Mouse (Mus musculus): ENCODE results near the gene Exoc3l. TPM values are rescaled to one million over a fixed set of nuclear protein-coding genes. Genes with fewer than 3 reads are reported as not detected.

Exoc3l gene
- total RNA-seq, 2 experiments from 2014 or later: 0.38 to 15.0 TPM

- ATAC-seq (replicated peaks; ENCODE audit: low FRiP score, poor library complexity, severe bottlenecking): peak; percentile 83
Observed at GRCm38 (mm10) chr8:105254152-105254965, 41.5 kb downstream of the Exoc3l start.

DNA sequence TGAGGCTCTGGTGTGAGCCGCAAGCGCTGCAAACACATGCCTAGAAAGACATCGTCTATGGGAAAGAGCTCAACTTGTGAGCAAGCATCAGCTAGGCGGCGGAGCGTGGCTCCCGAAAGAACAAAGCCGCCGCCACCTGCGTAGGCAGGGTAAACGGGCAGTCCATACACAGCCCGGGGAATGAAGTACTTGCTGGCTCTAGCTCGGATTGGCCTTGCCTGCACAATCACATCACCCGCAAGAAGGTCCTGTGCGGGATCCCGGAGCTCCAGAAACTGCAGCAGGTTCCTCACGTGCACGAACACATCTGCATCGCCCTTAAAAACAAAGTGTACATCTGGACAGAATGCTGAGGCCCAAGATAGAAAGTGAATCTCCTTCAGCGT lies 42.1 kb downstream of the Exoc3l start:
- ATAC-seq (replicated peaks; ENCODE audit: low FRiP score, poor library complexity, severe bottlenecking): no peak

- no peak for ATAC-seq (replicated peaks; ENCODE audit: low FRiP score, poor library complexity, severe bottlenecking)
Observed at GRCm38 (mm10) chr8:105252680-105253537, 43.0 kb downstream of the Exoc3l start.

DNA sequence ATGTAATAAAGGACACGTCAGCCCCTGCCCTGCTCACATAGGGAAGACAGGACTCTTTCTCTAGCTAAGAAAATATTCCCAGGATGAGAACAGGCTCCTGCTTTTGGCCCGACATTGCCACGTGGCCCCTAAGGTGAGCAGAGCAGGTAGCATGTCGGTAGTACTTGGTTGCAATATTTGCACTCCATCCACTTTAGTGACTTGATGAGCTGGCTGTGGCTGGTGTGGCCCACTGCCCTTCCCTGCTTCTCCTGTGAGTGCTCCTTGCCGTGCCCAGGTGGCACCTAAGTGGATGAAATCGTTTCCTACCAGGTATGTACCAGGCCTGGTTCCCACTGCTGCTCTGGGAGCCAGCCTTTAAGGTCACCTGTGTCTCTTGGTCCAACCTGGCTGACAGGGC lies 43.9 kb downstream of the Exoc3l start:
- ATAC-seq (replicated peaks; ENCODE audit: low FRiP score, poor library complexity, severe bottlenecking): no peak

DNA sequence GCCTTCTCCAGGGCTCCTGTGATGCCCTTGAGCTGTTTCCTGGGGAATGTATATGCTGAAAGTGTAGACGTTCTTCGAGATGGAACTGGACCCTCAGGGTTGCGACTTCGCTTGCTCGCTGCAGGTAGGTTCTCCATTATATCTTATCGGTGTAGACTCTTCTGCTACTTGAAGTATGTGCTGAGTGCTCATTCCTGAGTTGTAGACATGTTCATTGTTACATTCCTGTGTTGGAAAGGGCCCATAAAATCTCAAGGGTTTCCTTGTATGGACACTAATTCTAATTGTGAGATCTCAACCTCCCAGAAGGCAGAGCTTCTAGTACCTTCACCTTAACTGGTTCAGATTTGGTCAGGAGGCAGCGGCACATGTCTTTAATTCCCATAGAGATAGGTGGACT lies 54.9 kb downstream of the Exoc3l start:
- no peak for ATAC-seq (replicated peaks; ENCODE audit: low FRiP score, poor library complexity, severe bottlenecking)

Other genes starting within 250 kb of the Exoc3l start
- not detected in 2 replicates for gene Ces3a, start 247.5 kb downstream of the Exoc3l start, total RNA-seq (2015; ENCODE audit: low replicate concordance)
- not detected in 2 replicates for gene Ces3a, start 247.5 kb downstream of the Exoc3l start, total RNA-seq (2017; ENCODE audit: low replicate concordance)
- not detected in 2 replicates for gene Ces3b, start 212.3 kb downstream of the Exoc3l start, total RNA-seq (2015; ENCODE audit: low replicate concordance)
- gene Ces3b, start 212.3 kb downstream of the Exoc3l start, total RNA-seq (2017; ENCODE audit: low replicate concordance): not detected in 2 replicates
- gene Ces4a, start 164.3 kb downstream of the Exoc3l start, total RNA-seq (2015; ENCODE audit: low replicate concordance): not detected in 2 replicates
- gene Ces4a, start 164.3 kb downstream of the Exoc3l start, total RNA-seq (2017; ENCODE audit: low replicate concordance): not detected in 2 replicates
- 28.6 and 37.6 TPM in 2 replicates for gene Cbfb, start 125.4 kb downstream of the Exoc3l start, total RNA-seq (2015; ENCODE audit: low replicate concordance)
- 27.2 and 33.1 TPM in 2 replicates for gene Cbfb, start 125.4 kb downstream of the Exoc3l start, total RNA-seq (2017; ENCODE audit: low replicate concordance)
- 16.9 and 22.5 TPM in 2 replicates for gene D230025D16Rik, start 71.0 kb downstream of the Exoc3l start, total RNA-seq (2015; ENCODE audit: low replicate concordance)
- gene D230025D16Rik, start 71.0 kb downstream of the Exoc3l start, total RNA-seq (2017; ENCODE audit: low replicate concordance): 20.1 and 22.6 TPM in 2 replicates
- not detected in 2 replicates for gene B3gnt9, start 40.9 kb downstream of the Exoc3l start, total RNA-seq (2015; ENCODE audit: low replicate concordance)
- 0.09 TPM in 1 of 2 replicates, not detected in the other for gene B3gnt9, start 40.9 kb downstream of the Exoc3l start, total RNA-seq (2017; ENCODE audit: low replicate concordance)
- gene Tradd, start 31.5 kb downstream of the Exoc3l start, total RNA-seq (2015; ENCODE audit: low replicate concordance): 2.3 and 3.5 TPM in 2 replicates
- 3.6 and 5.9 TPM in 2 replicates for gene Tradd, start 31.5 kb downstream of the Exoc3l start, total RNA-seq (2017; ENCODE audit: low replicate concordance)
- gene Fbxl8, start 31.5 kb downstream of the Exoc3l start, total RNA-seq (2015; ENCODE audit: low replicate concordance): 1.3 and 3.5 TPM in 2 replicates
- gene Fbxl8, start 31.5 kb downstream of the Exoc3l start, total RNA-seq (2017; ENCODE audit: low replicate concordance): 0.28 and 0.94 TPM in 2 replicates
- not detected in 2 replicates for gene Hsf4, start 26.3 kb downstream of the Exoc3l start, total RNA-seq (2015; ENCODE audit: low replicate concordance)
- not detected in 2 replicates for gene Hsf4, start 26.3 kb downstream of the Exoc3l start, total RNA-seq (2017; ENCODE audit: low replicate concordance)
- not detected in 2 replicates for gene Nol3, start 20.0 kb downstream of the Exoc3l start, total RNA-seq (2015; ENCODE audit: low replicate concordance)
- not detected in 2 replicates for gene Nol3, start 20.0 kb downstream of the Exoc3l start, total RNA-seq (2017; ENCODE audit: low replicate concordance)
- gene 4931428F04Rik, start 6.2 kb downstream of the Exoc3l start, total RNA-seq (2015; ENCODE audit: low replicate concordance): 1.0 and 3.8 TPM in 2 replicates
- gene 4931428F04Rik, start 6.2 kb downstream of the Exoc3l start, total RNA-seq (2017; ENCODE audit: low replicate concordance): 0.70 and 1.2 TPM in 2 replicates
- 289 and 294 TPM in 2 replicates for gene E2f4, start 1.6 kb upstream of the Exoc3l start, total RNA-seq (2015; ENCODE audit: low replicate concordance)
- 120 and 129 TPM in 2 replicates for gene E2f4, start 1.6 kb upstream of the Exoc3l start, total RNA-seq (2017; ENCODE audit: low replicate concordance)
- gene Elmo3, start 9.5 kb upstream of the Exoc3l start, total RNA-seq (2015; ENCODE audit: low replicate concordance): 13.8 and 17.3 TPM in 2 replicates
- 22.1 and 30.7 TPM in 2 replicates for gene Elmo3, start 9.5 kb upstream of the Exoc3l start, total RNA-seq (2017; ENCODE audit: low replicate concordance)
- 13.4 and 35.9 TPM in 2 replicates for gene Lrrc29, start 30.2 kb upstream of the Exoc3l start, total RNA-seq (2015; ENCODE audit: low replicate concordance)
- gene Lrrc29, start 30.2 kb upstream of the Exoc3l start, total RNA-seq (2017; ENCODE audit: low replicate concordance): 26.2 and 28.6 TPM in 2 replicates
- 51.2 and 56.3 TPM in 2 replicates for gene Tmem208, start 30.3 kb upstream of the Exoc3l start, total RNA-seq (2015; ENCODE audit: low replicate concordance)
- gene Tmem208, start 30.3 kb upstream of the Exoc3l start, total RNA-seq (2017; ENCODE audit: low replicate concordance): 18.5 and 26.9 TPM in 2 replicates
- gene Fhod1, start 51.9 kb upstream of the Exoc3l start, total RNA-seq (2015; ENCODE audit: low replicate concordance): 0.19 and 3.8 TPM in 2 replicates
- 0.56 and 1.0 TPM in 2 replicates for gene Fhod1, start 51.9 kb upstream of the Exoc3l start, total RNA-seq (2017; ENCODE audit: low replicate concordance)
- 1.7 TPM in 1 of 2 replicates, not detected in the other for gene Slc9a5, start 52.7 kb upstream of the Exoc3l start, total RNA-seq (2015; ENCODE audit: low replicate concordance)
- gene Slc9a5, start 52.7 kb upstream of the Exoc3l start, total RNA-seq (2017; ENCODE audit: low replicate concordance): not detected in 2 replicates
- gene Plekhg4, start 77.2 kb upstream of the Exoc3l start, total RNA-seq (2015; ENCODE audit: low replicate concordance): not detected in 2 replicates
- not detected in 2 replicates for gene Plekhg4, start 77.2 kb upstream of the Exoc3l start, total RNA-seq (2017; ENCODE audit: low replicate concordance)
- not detected in 2 replicates for gene Kctd19, start 117.4 kb upstream of the Exoc3l start, total RNA-seq (2015; ENCODE audit: low replicate concordance)
- gene Kctd19, start 117.4 kb upstream of the Exoc3l start, total RNA-seq (2017; ENCODE audit: low replicate concordance): not detected in 2 replicates
- gene Lrrc36, start 117.5 kb upstream of the Exoc3l start, total RNA-seq (2015; ENCODE audit: low replicate concordance): 0.96 TPM in 1 of 2 replicates, not detected in the other
- gene Lrrc36, start 117.5 kb upstream of the Exoc3l start, total RNA-seq (2017; ENCODE audit: low replicate concordance): 0.56 and 0.85 TPM in 2 replicates
- not detected in 2 replicates for gene Tppp3, start 175.4 kb upstream of the Exoc3l start, total RNA-seq (2015; ENCODE audit: low replicate concordance)
- not detected in 2 replicates for gene Tppp3, start 175.4 kb upstream of the Exoc3l start, total RNA-seq (2017; ENCODE audit: low replicate concordance)
- not detected in 2 replicates for gene Zdhhc1, start 200.8 kb upstream of the Exoc3l start, total RNA-seq (2015; ENCODE audit: low replicate concordance)
- gene Zdhhc1, start 200.8 kb upstream of the Exoc3l start, total RNA-seq (2017; ENCODE audit: low replicate concordance): 0.17 and 0.42 TPM in 2 replicates
- gene Hsd11b2, start 222.7 kb upstream of the Exoc3l start, total RNA-seq (2015; ENCODE audit: low replicate concordance): 2.3 TPM in 1 of 2 replicates, not detected in the other
- gene Hsd11b2, start 222.7 kb upstream of the Exoc3l start, total RNA-seq (2017; ENCODE audit: low replicate concordance): not detected in 2 replicates

All from erythroblast, adult 5-6 weeks (primary cell).